Comparison of ENCODE assay signal across 7 mouse cellular contexts in the genomic region with DNA sequence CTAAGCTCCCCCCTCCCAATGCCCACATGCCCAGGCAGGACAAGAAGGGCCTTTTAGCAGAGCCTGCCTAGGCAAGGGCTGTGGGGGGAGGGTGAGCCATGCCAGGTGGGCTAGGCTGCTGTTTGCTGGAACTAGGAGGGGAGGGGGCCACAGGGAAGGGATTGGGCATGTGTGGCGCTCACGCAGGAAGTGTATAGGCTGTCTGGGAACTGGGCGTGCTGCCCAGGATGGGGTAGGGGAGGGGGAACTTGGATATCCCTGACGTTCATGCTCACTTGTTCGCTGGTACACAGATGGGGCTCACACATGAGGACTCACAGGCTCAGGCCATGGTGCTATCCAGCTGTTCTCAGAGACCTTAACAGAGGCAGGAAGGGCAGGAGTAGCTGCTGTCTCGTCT. TPM values are rescaled to one million over a fixed set of nuclear protein-coding genes. Genes with fewer than 3 reads are reported as not detected.
A peak's percentile ranks its signal among the peaks of the same experiment; 100 is the strongest.
DNase-seq lines count a peak whose midpoint lies in the region; ATAC-seq and TF ChIP-seq lines count a peak whose summit lies in the region.

No protein-coding gene starts in this region.

- DNase-seq in liver, embryonic 11.5 days (ENCODE audit: low spot score), result no peak
- peak; percentile 66 to 80 for DNase-seq in layer of hippocampus, adult 2 months (ENCODE audit: low spot score in 2 of 2)
- DNase-seq in ovary, postnatal 36 days (ENCODE audit: low spot score), result no peak
- no peak for DNase-seq in B cell, adult 2 months

- H3K36me3 ChIP-seq in liver, embryonic 12.5 days, result no peaks in the 10 kb centered on the region
- H3K36me3 ChIP-seq in liver, embryonic 11.5 days (ENCODE audit: control insufficient read depth, insufficient read depth, low read length), result no peaks in the 10 kb centered on the region
- no peaks in the 10 kb centered on the region for H3K36me3 ChIP-seq in heart, embryonic 13.5 days
- no peaks in the 10 kb centered on the region for H3K36me3 ChIP-seq in midbrain, embryonic 13.5 days

- H3K4me1 ChIP-seq in liver, embryonic 12.5 days, result peaks cover 10% of the 10 kb centered on the region; the same call in 1 of the 2 replicates
- H3K4me1 ChIP-seq in liver, embryonic 11.5 days (replicated peaks; ENCODE audit: control insufficient read depth, insufficient read depth, low read length), result no peaks in the 10 kb centered on the region
- peaks cover 98% of the 10 kb centered on the region for H3K4me1 ChIP-seq in heart, embryonic 13.5 days
- H3K4me1 ChIP-seq in midbrain, embryonic 13.5 days (replicated peaks), result peaks cover 19% of the 10 kb centered on the region

- H3K9ac ChIP-seq in liver, embryonic 12.5 days, result no peak overlapping the region
- no peak overlapping the region for H3K9ac ChIP-seq in liver, embryonic 11.5 days (ENCODE audit: low read depth, low read length)
- H3K9ac ChIP-seq in heart, embryonic 13.5 days, result peak overlapping the region; percentile 92
- H3K9ac ChIP-seq in midbrain, embryonic 13.5 days (replicated peaks), result no peak overlapping the region

- peaks cover 50% of the 10 kb centered on the region for H3K27me3 ChIP-seq in liver, embryonic 12.5 days (replicated peaks)
- peaks cover 32% of the 10 kb centered on the region for H3K27me3 ChIP-seq in liver, embryonic 11.5 days (replicated peaks; ENCODE audit: control insufficient read depth, insufficient read depth, low read length)
- peaks cover 13% of the 10 kb centered on the region; the same call in 1 of the 2 replicates for H3K27me3 ChIP-seq in heart, embryonic 13.5 days (replicated peaks)
- H3K27me3 ChIP-seq in midbrain, embryonic 13.5 days, result peaks cover 31% of the 10 kb centered on the region

- 43% methylated on average over 6 of the region's 6 CpGs for WGBS in liver, embryonic 12.5 days (ENCODE audit: insufficient replicate concordance)
- 47% methylated on average over 6 of the region's 6 CpGs for WGBS in liver, embryonic 11.5 days
- WGBS in heart, embryonic 13.5 days, result 22% methylated on average over 6 of the region's 6 CpGs
- WGBS in midbrain, embryonic 13.5 days, result 43% methylated on average over 6 of the region's 6 CpGs

- H3K9me3 ChIP-seq in liver, embryonic 12.5 days (replicated peaks), result no peaks in the 10 kb centered on the region
- H3K9me3 ChIP-seq in liver, embryonic 11.5 days (ENCODE audit: control insufficient read depth, low read length), result no peaks in the 10 kb centered on the region
- no peaks in the 10 kb centered on the region for H3K9me3 ChIP-seq in heart, embryonic 13.5 days
- no peaks in the 10 kb centered on the region for H3K9me3 ChIP-seq in midbrain, embryonic 13.5 days

- no peak overlapping the region for H3K27ac ChIP-seq in liver, embryonic 12.5 days
- no peak overlapping the region for H3K27ac ChIP-seq in liver, embryonic 11.5 days (ENCODE audit: low read depth, low read length)
- H3K27ac ChIP-seq in heart, embryonic 13.5 days (replicated peaks), result peak overlapping the region; percentile 94
- peak overlapping the region; percentile 75 for H3K27ac ChIP-seq in layer of hippocampus, adult 2 months
- H3K27ac ChIP-seq in midbrain, embryonic 13.5 days, result 0 out of 2 replicates have a peak overlapping the region, but pooled peaks have one; percentile 21

- no peak overlapping the region for H3K4me2 ChIP-seq in liver, embryonic 12.5 days
- H3K4me2 ChIP-seq in liver, embryonic 11.5 days, result no peak overlapping the region
- H3K4me2 ChIP-seq in heart, embryonic 13.5 days, result peak overlapping the region; percentile 80
- H3K4me2 ChIP-seq in midbrain, embryonic 13.5 days (replicated peaks), result no peak overlapping the region

- 0 out of 2 replicates have a peak, but pooled peaks have one; percentile 15 for ATAC-seq in liver, embryonic 12.5 days
- ATAC-seq in liver, embryonic 11.5 days (replicated peaks; ENCODE audit: low FRiP score), result no peak
- ATAC-seq in heart, embryonic 13.5 days (ENCODE audit: extremely low read depth, insufficient number of reproducible peaks, low FRiP score, low TSS enrichment), result peak; percentile 52
- ATAC-seq in midbrain, embryonic 13.5 days, result peak; percentile 91

- TF ChIP-seq CTCF in layer of hippocampus, adult 2 months (conservative IDR thresholded peaks at IDR 0.05), result no peak

- H3K4me3 ChIP-seq in liver, embryonic 12.5 days, result no peak overlapping the region
- no peak overlapping the region for H3K4me3 ChIP-seq in liver, embryonic 11.5 days (ENCODE audit: low read depth, low read length)
- peak overlapping the region; percentile 76 for H3K4me3 ChIP-seq in heart, embryonic 13.5 days
- H3K4me3 ChIP-seq in layer of hippocampus, adult 2 months, result no peak overlapping the region
- no peak overlapping the region for H3K4me3 ChIP-seq in midbrain, embryonic 13.5 days (replicated peaks)

RNA-seq across cellular contexts. Expression of a gene that starts 3.5 kb away (rescaled TPM):
- 0.62 and 0.63 TPM in 2 replicates for polyA plus RNA-seq in liver, embryonic 12.5 days (2016; fragmentation: Nextera tagmentation; extraction: Ambion mirVana)
- 1.1 and 1.3 TPM in 2 replicates for polyA plus RNA-seq in liver, embryonic 11.5 days (2014; fragmentation: Nextera tagmentation; extraction: Ambion mirVana)
- 24.2 and 26.2 TPM in 2 replicates for polyA plus RNA-seq in heart, embryonic 13.5 days (2015; fragmentation: Nextera tagmentation; extraction: Ambion mirVana)
- total RNA-seq in layer of hippocampus, adult 2 months (2021), result 10 to 100 TPM; 17.4 to 18.4 TPM
- polyA plus RNA-seq in midbrain, embryonic 13.5 days (2015; fragmentation: Nextera tagmentation; extraction: Ambion mirVana), result 3.2 and 3.5 TPM in 2 replicates

RNA-seq across cellular contexts. Expression of a gene that starts 3.8 kb away (rescaled TPM):
- polyA plus RNA-seq in liver, embryonic 12.5 days (2016; fragmentation: Nextera tagmentation; extraction: Ambion mirVana), result not detected in 2 replicates
- 0.17 TPM in 1 of 2 replicates, not detected in the other for polyA plus RNA-seq in liver, embryonic 11.5 days (2014; fragmentation: Nextera tagmentation; extraction: Ambion mirVana)
- 0.49 and 0.73 TPM in 2 replicates for polyA plus RNA-seq in heart, embryonic 13.5 days (2015; fragmentation: Nextera tagmentation; extraction: Ambion mirVana)
- total RNA-seq in layer of hippocampus, adult 2 months (2021), result not detected
- polyA plus RNA-seq in midbrain, embryonic 13.5 days (2015; fragmentation: Nextera tagmentation; extraction: Ambion mirVana), result not detected in 2 replicates

RNA-seq across cellular contexts. Expression of a gene that starts 59.9 kb away (rescaled TPM):
- polyA plus RNA-seq in liver, embryonic 12.5 days (2016; fragmentation: Nextera tagmentation; extraction: Ambion mirVana), result 1.8 and 2.2 TPM in 2 replicates
- polyA plus RNA-seq in liver, embryonic 11.5 days (2014; fragmentation: Nextera tagmentation; extraction: Ambion mirVana), result 3.8 and 3.9 TPM in 2 replicates
- 6.6 TPM in 2 replicates for polyA plus RNA-seq in heart, embryonic 13.5 days (2015; fragmentation: Nextera tagmentation; extraction: Ambion mirVana)
- 1 to 10 TPM; 7.2 to 8.9 TPM for total RNA-seq in layer of hippocampus, adult 2 months (2021)
- polyA plus RNA-seq in midbrain, embryonic 13.5 days (2015; fragmentation: Nextera tagmentation; extraction: Ambion mirVana), result 2.8 and 3.1 TPM in 2 replicates

Comparison
In these comparisons a context has a peak if more than half of its experiments do, and no peak if none do; other contexts are left out.
1. H3K27ac ChIP-seq: peak in heart, embryonic 13.5 days (single experiment), layer of hippocampus, adult 2 months (single experiment) and midbrain, embryonic 13.5 days (single experiment); none in liver, embryonic 12.5 days (single experiment) and liver, embryonic 11.5 days (single experiment).
2. DNase-seq: peak in layer of hippocampus, adult 2 months (2 of 2); none in liver, embryonic 11.5 days (single experiment), ovary, postnatal 36 days (single experiment) and B cell, adult 2 months (0 of 2).